ENCODE assay signal across 7 mouse cellular contexts in the genomic region with DNA sequence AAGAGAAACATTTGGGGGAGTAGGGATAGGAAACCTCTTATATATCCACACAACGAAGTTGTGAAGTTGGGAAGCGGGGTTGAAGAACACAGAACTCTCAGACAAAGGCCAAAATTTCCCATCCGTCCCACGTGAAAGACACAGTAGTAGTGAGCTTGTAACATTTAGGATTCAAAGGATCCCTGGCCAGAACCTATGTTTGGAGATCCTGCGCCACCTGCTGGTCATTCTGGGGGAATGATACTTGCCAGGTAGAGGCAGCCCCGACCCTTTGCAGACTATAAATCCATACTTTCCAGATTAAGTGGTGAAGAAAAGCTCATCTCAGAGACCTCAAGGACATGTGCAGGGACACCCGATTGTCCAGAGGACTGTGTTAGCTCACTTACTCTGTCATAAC. TPM values are rescaled to one million over a fixed set of nuclear protein-coding genes. Genes with fewer than 3 reads are reported as not detected.
DNase-seq lines count a peak whose midpoint lies in the region; ATAC-seq and TF ChIP-seq lines count a peak whose summit lies in the region.

No protein-coding gene starts in this region.

- H3K36me3 ChIP-seq in intestine, postnatal 0 days (ENCODE audit: control insufficient read depth, insufficient read depth), result no peaks in the 10 kb centered on the region
- H3K36me3 ChIP-seq in midbrain, embryonic 13.5 days, result peaks cover 8% of the 10 kb centered on the region

- no peak overlapping the region for H3K4me3 ChIP-seq in intestine, postnatal 0 days (ENCODE audit: low read depth, low read length)
- H3K4me3 ChIP-seq in midbrain, embryonic 13.5 days (replicated peaks), result no peak overlapping the region

- intact Hi-C loops in left cerebral cortex, postnatal 25 days (cut with DNase I), result loop anchor here (1.0 to 2.0 kb wide), 3 partner anchors 123 to 283 kb away; no protein-coding TSS in a partner anchor

- 10% methylated on average over 7 of the region's 7 CpGs for WGBS in intestine, postnatal 0 days
- 14% methylated on average over 7 of the region's 7 CpGs for WGBS in midbrain, embryonic 13.5 days

- ATAC-seq in intestine, postnatal 0 days, result peak; percentile 42; the same call in 1 of the 2 replicates
- peak; percentile 90 for ATAC-seq in midbrain, embryonic 13.5 days

- H3K4me1 ChIP-seq in intestine, postnatal 0 days (replicated peaks; ENCODE audit: control insufficient read depth, insufficient read depth, low read length), result no peaks in the 10 kb centered on the region
- no peaks in the 10 kb centered on the region for H3K4me1 ChIP-seq in midbrain, embryonic 13.5 days (replicated peaks)

- no peak overlapping the region for H3K27ac ChIP-seq in intestine, postnatal 0 days (ENCODE audit: low read depth, low read length)
- no peak overlapping the region for H3K27ac ChIP-seq in midbrain, embryonic 13.5 days

- H3K9ac ChIP-seq in intestine, postnatal 0 days (ENCODE audit: low read depth, low read length), result no peak overlapping the region
- no peak overlapping the region for H3K9ac ChIP-seq in midbrain, embryonic 13.5 days (replicated peaks)

- H3K27me3 ChIP-seq in intestine, postnatal 0 days (replicated peaks; ENCODE audit: control insufficient read depth, insufficient read depth, low read length), result no peaks in the 10 kb centered on the region
- H3K27me3 ChIP-seq in midbrain, embryonic 13.5 days, result no peaks in the 10 kb centered on the region

- DNase-seq in adrenal gland, adult 2 months, result peak; percentile 78
- DNase-seq in embryo, embryonic 10.5 days (ENCODE audit: low spot score), result peak; percentile 92
- DNase-seq in gastrocnemius, postnatal 4 days (ENCODE audit: low spot score in 2 of 2), result peak; percentile 67 to 72
- peak; percentile 71 to 82 for DNase-seq in left cerebral cortex, postnatal 25 days (ENCODE audit: low spot score in 2 of 2)
- DNase-seq in spleen, adult 12 weeks (ENCODE audit: low spot score), result peak; percentile 4

- TF ChIP-seq CTCF in intestine, postnatal 0 days (IDR thresholded peaks at IDR 0.05; ENCODE audit: low read depth), result peak; percentile 93

- H3K4me2 ChIP-seq in intestine, postnatal 0 days (replicated peaks; ENCODE audit: low read depth), result peak overlapping the region; percentile 21
- H3K4me2 ChIP-seq in midbrain, embryonic 13.5 days (replicated peaks), result no peak overlapping the region

- no peaks in the 10 kb centered on the region for H3K9me3 ChIP-seq in intestine, postnatal 0 days (ENCODE audit: control insufficient read depth)
- H3K9me3 ChIP-seq in midbrain, embryonic 13.5 days, result no peaks in the 10 kb centered on the region

RNA-seq across cellular contexts. Expression of gene Phldb2, which starts 14.1 kb away (rescaled TPM):
- 10 to 100 TPM; 28.4 to 29.4 TPM for total RNA-seq in adrenal gland, adult 2 months (2021)
- polyA plus RNA-seq in adrenal gland, adult 2 months (2012; rRNA removed), result 11.0 and 17.6 TPM in 2 replicates
- 10 to 100 TPM; 64.4 to 70.8 TPM for total RNA-seq in gastrocnemius, postnatal 4 days (2021)
- polyA plus RNA-seq in intestine, postnatal 0 days (2015; fragmentation: Nextera tagmentation; extraction: Ambion mirVana), result 9.2 and 9.5 TPM in 2 replicates
- total RNA-seq in left cerebral cortex, postnatal 25 days (2021), result 1 to 10 TPM; 8.0 to 8.2 TPM
- 12.1 and 12.2 TPM in 2 replicates for polyA plus RNA-seq in midbrain, embryonic 13.5 days (2015; fragmentation: Nextera tagmentation; extraction: Ambion mirVana)

RNA-seq across cellular contexts. Expression of gene Plcxd2, which starts 42.5 kb away (rescaled TPM):
- total RNA-seq in adrenal gland, adult 2 months (2021), result under 1 TPM; 0.35 to 0.62 TPM
- polyA plus RNA-seq in adrenal gland, adult 2 months (2012; rRNA removed), result 0.13 and 0.21 TPM in 2 replicates
- under 1 TPM; 0.86 to 0.88 TPM for total RNA-seq in gastrocnemius, postnatal 4 days (2021)
- polyA plus RNA-seq in intestine, postnatal 0 days (2015; fragmentation: Nextera tagmentation; extraction: Ambion mirVana), result 2.3 and 2.4 TPM in 2 replicates
- 10 to 100 TPM; 91.5 to 91.9 TPM for total RNA-seq in left cerebral cortex, postnatal 25 days (2021)
- 6.7 and 7.3 TPM in 2 replicates for polyA plus RNA-seq in midbrain, embryonic 13.5 days (2015; fragmentation: Nextera tagmentation; extraction: Ambion mirVana)

Comparison
In these comparisons a context has a peak if more than half of its experiments do, and no peak if none do; other contexts are left out.
1. DNase-seq: peak in every context shown above with its lines; median percentile 92 in embryo, embryonic 10.5 days; 78 in adrenal gland, adult 2 months; 76 in left cerebral cortex, postnatal 25 days; 70 in gastrocnemius, postnatal 4 days; 4 in spleen, adult 12 weeks.
2. RNA of gene Plcxd2, which starts 42.5 kb away (total RNA-seq): 91.5 to 91.9 TPM in left cerebral cortex, postnatal 25 days; 0.86 to 0.88 TPM in gastrocnemius, postnatal 4 days and 0.35 to 0.62 TPM in adrenal gland, adult 2 months; every median in the first group is over 10 times any median in the second.